Mouse (Mus musculus) ES-Bruce4 (cell line): ENCODE measurements around the gene Ctrc.

ENCODE experiments used
- CTCF ChIP-seq: IDR thresholded peaks from one replicate; pipeline ENCODE4 v1.8.1; 2011; ENCODE audit warnings: low read depth, low read length
- EP300 ChIP-seq: IDR thresholded peaks from 2 replicates; pipeline ENCODE4 v1.6.1; 2011; ENCODE audit warnings: low read depth, low read length; ENCODE audit not compliant: insufficient read depth

DNA sequence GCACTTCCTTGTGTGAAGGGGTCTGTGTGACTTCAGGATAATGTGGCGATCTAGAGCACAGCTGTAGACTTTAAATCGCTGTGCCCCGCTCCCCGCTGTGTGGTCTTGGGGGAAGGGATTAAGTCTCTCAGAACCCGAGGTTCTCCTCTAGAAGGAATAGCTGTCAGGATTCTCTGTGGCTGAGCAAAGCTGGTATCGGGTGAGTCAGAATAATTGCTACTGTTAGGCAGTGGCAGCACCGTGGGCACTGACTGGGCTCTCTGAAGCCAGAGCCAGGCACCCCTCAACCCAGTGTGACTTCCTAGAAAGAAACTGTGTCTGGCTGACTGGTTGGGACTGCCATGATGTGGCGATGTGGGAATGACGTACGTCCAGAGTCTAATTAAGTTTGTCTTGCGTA, 15.8 kb downstream of the Ctrc start:
- TF ChIP-seq CTCF, result no peak
- no peak for TF ChIP-seq EP300
